Comparison of ENCODE assay signal across 8 mouse cellular contexts in genomic region chr13:21710031-21710711, GRCm38 (mm10). TPM values are rescaled to one million over a fixed set of nuclear protein-coding genes. Genes with fewer than 3 reads are reported as not detected.
DNase-seq lines count a peak whose midpoint lies in the region; ATAC-seq and TF ChIP-seq lines count a peak whose summit lies in the region.

No protein-coding gene starts in this region.

- ATAC-seq in hindbrain, embryonic 12.5 days (ENCODE audit: low FRiP score), result peak; percentile 83
- ATAC-seq in lung, postnatal 0 days, result peak; percentile 83

- no peaks in the 10 kb centered on the region for H3K27me3 ChIP-seq in hindbrain, embryonic 12.5 days
- no peaks in the 10 kb centered on the region for H3K27me3 ChIP-seq in lung, postnatal 0 days (replicated peaks; ENCODE audit: insufficient read depth, low read length)

- H3K9me3 ChIP-seq in hindbrain, embryonic 12.5 days (replicated peaks), result no peaks in the 10 kb centered on the region
- H3K9me3 ChIP-seq in lung, postnatal 0 days (ENCODE audit: low read length), result no peaks in the 10 kb centered on the region

- WGBS in hindbrain, embryonic 12.5 days, result under 1% methylated on average over 32 of the region's 32 CpGs
- under 1% methylated on average over 32 of the region's 32 CpGs for WGBS in lung, postnatal 0 days

- no peaks in the 10 kb centered on the region for H3K36me3 ChIP-seq in hindbrain, embryonic 12.5 days
- no peaks in the 10 kb centered on the region for H3K36me3 ChIP-seq in lung, postnatal 0 days (ENCODE audit: insufficient read depth, low read length)

- H3K4me1 ChIP-seq in hindbrain, embryonic 12.5 days, result peaks cover 4% of the 10 kb centered on the region
- peaks cover 4% of the 10 kb centered on the region; the same call in 1 of the 2 replicates for H3K4me1 ChIP-seq in lung, postnatal 0 days (ENCODE audit: insufficient read depth, low read depth, low read length)

- peak; percentile 33; the same call in 1 of the 2 replicates for TF ChIP-seq EP300 in lung, postnatal 0 days (IDR thresholded peaks at IDR 0.05)

- H3K27ac ChIP-seq in hindbrain, embryonic 12.5 days, result peak overlapping the region; percentile 67
- H3K27ac ChIP-seq in lung, postnatal 0 days (ENCODE audit: low read length), result peak overlapping the region; percentile 74

- peak overlapping the region; percentile 59 for H3K9ac ChIP-seq in hindbrain, embryonic 12.5 days
- peak overlapping the region; percentile 37; the same call in 1 of the 2 replicates for H3K9ac ChIP-seq in lung, postnatal 0 days (replicated peaks; ENCODE audit: low read depth)

- H3K4me3 ChIP-seq in hindbrain, embryonic 12.5 days, result peak overlapping the region; percentile 55
- H3K4me3 ChIP-seq in lung, postnatal 0 days (ENCODE audit: low read depth, low read length), result peak overlapping the region; percentile 72

- TF ChIP-seq CTCF in lung, postnatal 0 days (IDR thresholded peaks at IDR 0.05), result peak; percentile 88

- peak; percentile 89 for DNase-seq in Muller cell, postnatal 12 days (ENCODE audit: inconsistent ontology term)
- DNase-seq in cerebellum, postnatal 10 days, result peak; percentile 96
- DNase-seq in frontal cortex, postnatal 10 days (ENCODE audit: low spot score in 2 of 2), result peak; percentile 67 to 86
- DNase-seq in layer of hippocampus, postnatal 10 days (ENCODE audit: low spot score in 2 of 2), result peak; percentile 92 to 93
- DNase-seq in lung, postnatal 0 days (ENCODE audit: low spot score), result peak; percentile 95
- peak; percentile 81 for DNase-seq in ovary, postnatal 10 days (ENCODE audit: low spot score)
- DNase-seq in thymus, postnatal 0 days (ENCODE audit: low spot score), result peak; percentile 88

- peak overlapping the region; percentile 54 for H3K4me2 ChIP-seq in hindbrain, embryonic 12.5 days (replicated peaks)
- peak overlapping the region; percentile 60 for H3K4me2 ChIP-seq in lung, postnatal 0 days (replicated peaks; ENCODE audit: low read depth, low read length)

RNA-seq across cellular contexts. Expression of gene Hist1h2bl, which starts 5.8 kb away (rescaled TPM):
- polyA plus RNA-seq in hindbrain, embryonic 12.5 days (2016; fragmentation: Nextera tagmentation; extraction: Ambion mirVana), result 3.6 and 4.4 TPM in 2 replicates
- total RNA-seq in layer of hippocampus, postnatal 10 days (2021), result 10 to 100 TPM; 55.7 to 83.1 TPM
- not detected in 2 replicates for polyA plus RNA-seq in lung, postnatal 0 days (2015; fragmentation: Nextera tagmentation; extraction: Ambion mirVana)
- polyA plus RNA-seq in thymus, postnatal 0 days (2015; fragmentation: Nextera tagmentation; extraction: Ambion mirVana), result 8.9 and 16.3 TPM in 2 replicates

RNA-seq across cellular contexts. Expression of gene Hist1h2ai, which starts 6.1 kb away (rescaled TPM):
- 17.3 and 29.5 TPM in 2 replicates for polyA plus RNA-seq in hindbrain, embryonic 12.5 days (2016; fragmentation: Nextera tagmentation; extraction: Ambion mirVana)
- total RNA-seq in layer of hippocampus, postnatal 10 days (2021), result 10 to 100 TPM; 69.8 to 77.4 TPM
- 5.4 TPM in 1 of 2 replicates, not detected in the other for polyA plus RNA-seq in lung, postnatal 0 days (2015; fragmentation: Nextera tagmentation; extraction: Ambion mirVana)
- 110 and 183 TPM in 2 replicates for polyA plus RNA-seq in thymus, postnatal 0 days (2015; fragmentation: Nextera tagmentation; extraction: Ambion mirVana)

RNA-seq across cellular contexts. Expression of gene Hist1h3h, which starts 7.3 kb away (rescaled TPM):
- 8.9 and 18.3 TPM in 2 replicates for polyA plus RNA-seq in hindbrain, embryonic 12.5 days (2016; fragmentation: Nextera tagmentation; extraction: Ambion mirVana)
- total RNA-seq in layer of hippocampus, postnatal 10 days (2021), result 100 to 1,000 TPM; 100 to 141 TPM
- 2.0 TPM in 1 of 2 replicates, not detected in the other for polyA plus RNA-seq in lung, postnatal 0 days (2015; fragmentation: Nextera tagmentation; extraction: Ambion mirVana)
- 43.7 and 67.6 TPM in 2 replicates for polyA plus RNA-seq in thymus, postnatal 0 days (2015; fragmentation: Nextera tagmentation; extraction: Ambion mirVana)

RNA-seq across cellular contexts. Expression of gene Hist1h2bm, which starts 11.7 kb away (rescaled TPM):
- polyA plus RNA-seq in hindbrain, embryonic 12.5 days (2016; fragmentation: Nextera tagmentation; extraction: Ambion mirVana), result 2.6 and 4.9 TPM in 2 replicates
- total RNA-seq in layer of hippocampus, postnatal 10 days (2021), result 10 to 100 TPM; 17.6 to 20.3 TPM
- polyA plus RNA-seq in lung, postnatal 0 days (2015; fragmentation: Nextera tagmentation; extraction: Ambion mirVana), result 0.66 and 0.67 TPM in 2 replicates
- polyA plus RNA-seq in thymus, postnatal 0 days (2015; fragmentation: Nextera tagmentation; extraction: Ambion mirVana), result 22.0 and 29.1 TPM in 2 replicates

RNA-seq across cellular contexts. Expression of gene Olfr1359, which starts 12.3 kb away (rescaled TPM):
- polyA plus RNA-seq in hindbrain, embryonic 12.5 days (2016; fragmentation: Nextera tagmentation; extraction: Ambion mirVana), result not detected in 2 replicates
- not detected for total RNA-seq in layer of hippocampus, postnatal 10 days (2021)
- polyA plus RNA-seq in lung, postnatal 0 days (2015; fragmentation: Nextera tagmentation; extraction: Ambion mirVana), result not detected in 2 replicates
- not detected in 2 replicates for polyA plus RNA-seq in thymus, postnatal 0 days (2015; fragmentation: Nextera tagmentation; extraction: Ambion mirVana)

Comparison
In these comparisons a context has a peak if more than half of its experiments do, and no peak if none do; other contexts are left out.
1. Peak in every context shown above with its lines: DNase-seq, ATAC-seq, H3K4me3 ChIP-seq and H3K27ac ChIP-seq.